Mouse (Mus musculus) left cerebral cortex, adult 18-20 months (tissue): Measurements from ENCODE around the gene Hnrnpll. TPM values are rescaled to one million over a fixed set of nuclear protein-coding genes. Genes with fewer than 3 reads are reported as not detected.
A peak's percentile ranks its signal among the peaks of the same experiment; 100 is the strongest.

ENCODE experiments used
- DNase-seq, 2 experiments: peaks; one replicate each; pipeline ENCODE4 v3.0.0; 2021 to 2022; ENCODE audit warnings: low spot score in 2 of 2, mixed read lengths in 1 of 2
- long read RNA-seq, 2 experiments: library from polyadenylated mRNA; stranded (forward); transcript quantifications; one replicate each; pipeline ENCODE4 v2.0.0; 2021
- total RNA-seq, 2 experiments: library from RNA; stranded (reverse); gene quantifications; 2 replicates each; pipeline ENCODE4 v1.2.3; 2021

Hnrnpll gene
- 10 to 100 TPM; 62.1 to 65.0 TPM for total RNA-seq
- long read RNA-seq, experiment 1, transcript Hnrnpll-205 (13 exons, 3,009 nt) = major isoform, 37 of 88 reads
- long read RNA-seq, experiment 1, transcript Hnrnpll-201 (13 exons, 3,116 nt) = minor isoform, 34 of 88 reads
- long read RNA-seq, experiment 1, transcript Hnrnpll-203 (14 exons, 2,742 nt) = minor isoform, 5 of 88 reads
- long read RNA-seq, experiment 1, partial matches to known transcripts = 5 of 88 reads
- long read RNA-seq, experiment 1, other reads (novel, unspliced or antisense) = 7 of 88 reads
- long read RNA-seq, experiment 2, transcript Hnrnpll-201 (13 exons, 3,116 nt) = minor isoform, 23 of 66 reads
- long read RNA-seq, experiment 2, transcript Hnrnpll-205 (13 exons, 3,009 nt) = major isoform, 32 of 66 reads
- long read RNA-seq, experiment 2, partial matches to known transcripts = 2 of 66 reads
- long read RNA-seq, experiment 2, other reads (novel, unspliced or antisense) = 8 of 66 reads

DNA sequence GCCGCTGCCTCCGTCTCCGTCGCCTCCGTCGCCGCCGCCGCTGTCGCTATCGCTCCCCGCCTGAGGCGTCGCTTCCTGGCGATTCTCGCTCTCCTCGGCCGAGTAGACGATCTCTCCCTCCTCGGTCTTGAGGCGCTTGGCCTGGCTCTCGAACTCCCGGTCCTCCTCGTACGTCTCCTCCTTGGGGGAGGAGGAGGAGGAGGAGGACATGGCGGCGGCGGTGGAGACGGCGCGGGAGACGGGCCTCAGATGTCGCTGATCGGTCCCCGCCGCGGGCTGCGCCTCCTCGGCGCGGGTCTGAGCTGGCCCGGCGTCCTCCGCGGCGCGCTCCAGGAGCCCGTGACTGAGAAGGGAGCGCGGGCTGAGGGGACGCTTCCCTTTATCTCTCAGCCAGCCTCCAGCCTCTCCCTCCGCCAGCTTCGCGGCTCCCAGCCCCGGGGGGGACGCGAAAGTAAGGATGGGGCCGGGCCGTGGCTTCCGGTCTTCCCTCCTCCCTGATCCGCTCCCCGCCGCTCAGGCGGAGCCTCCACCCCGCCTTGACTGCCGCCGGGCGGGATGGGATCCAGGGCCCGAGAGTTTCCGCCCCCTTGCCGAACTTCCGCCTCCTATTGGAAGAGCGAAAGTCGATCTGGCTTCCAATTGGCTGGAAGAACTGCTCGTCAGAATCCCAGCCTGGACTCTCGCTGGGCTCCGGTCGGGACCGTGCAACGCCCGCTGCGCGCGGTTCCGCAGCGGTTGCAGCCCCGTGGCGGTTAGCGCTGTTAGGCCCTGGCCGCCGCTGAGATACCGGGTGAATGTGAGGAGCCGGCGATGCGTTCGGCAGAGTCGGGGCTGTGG, at the start of gene Hnrnpll:
Gene Hnrnpll (minus strand): TSS at position 552 of the 837 bp plus-strand sequence.
- DNase-seq = peak; percentile 97

DNA sequence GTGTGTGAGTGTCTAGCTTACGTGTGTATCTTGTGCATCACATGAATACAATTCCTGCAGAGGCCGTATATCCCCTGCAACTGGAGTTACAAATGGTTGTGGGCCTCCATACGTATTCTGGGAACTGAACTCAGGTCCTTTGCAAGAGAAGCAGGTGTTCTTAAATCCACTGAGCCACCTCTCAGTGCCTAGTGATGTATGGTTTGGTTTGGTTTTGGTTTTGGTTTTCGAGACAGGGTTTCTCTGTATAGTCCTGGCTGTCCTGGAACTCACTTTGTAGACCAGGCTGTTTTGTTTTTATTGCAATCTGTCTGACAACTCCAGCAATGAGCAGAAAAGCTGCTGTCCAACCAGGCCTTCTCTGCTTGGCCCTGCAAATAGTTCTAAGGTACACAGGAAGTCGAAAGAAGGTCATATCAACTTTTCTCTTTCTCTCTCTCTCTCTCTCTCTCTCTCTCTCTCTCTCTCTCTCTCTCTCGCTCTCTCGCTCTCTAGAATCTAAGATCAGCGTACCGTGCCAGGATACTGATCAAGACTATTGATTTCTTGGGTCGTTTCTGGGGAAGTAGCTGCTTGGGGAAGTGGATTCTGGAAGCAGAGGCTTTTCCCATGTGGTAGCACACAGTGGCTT, 43.3 kb upstream of the Hnrnpll start:
- no peak for DNase-seq

DNA sequence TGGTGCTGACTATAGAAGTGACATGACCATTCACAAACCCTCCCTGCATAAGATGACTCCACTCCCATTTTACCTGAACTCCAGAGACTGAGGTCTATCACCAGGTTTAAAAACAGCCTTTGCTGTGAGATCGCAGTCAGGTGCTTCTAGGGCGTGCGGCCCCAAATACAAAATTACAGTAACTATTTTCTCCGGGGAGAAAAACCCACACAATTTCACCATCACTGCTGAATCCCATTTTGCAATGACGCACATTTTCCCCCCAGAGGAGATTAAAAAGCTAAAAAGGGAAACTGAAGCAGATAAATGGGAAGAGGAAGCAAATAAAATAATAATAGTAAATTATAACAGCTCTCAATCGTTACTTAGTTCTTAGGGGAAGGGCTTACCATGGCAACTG, 37.7 kb upstream of the Hnrnpll start:
- DNase-seq = no peak

DNA sequence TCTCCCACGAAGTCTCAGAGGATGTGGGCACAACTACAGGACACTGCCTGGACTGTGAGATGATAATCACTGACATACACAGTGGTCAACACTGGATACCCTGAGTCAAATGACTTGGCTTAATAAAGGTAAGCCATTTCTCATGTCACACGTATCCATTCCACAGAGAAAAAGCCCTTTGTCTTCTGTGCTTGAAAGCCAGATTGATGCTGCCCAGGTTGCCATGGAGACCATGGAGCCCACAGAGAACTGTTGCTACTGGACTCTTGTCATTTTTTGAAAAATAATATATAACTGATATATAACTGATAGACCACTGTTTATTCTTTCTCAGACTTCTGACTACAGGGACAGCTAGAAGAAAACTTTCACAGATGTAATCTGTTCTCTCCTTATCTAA, 35.1 kb upstream of the Hnrnpll start:
- DNase-seq = no peak

DNA sequence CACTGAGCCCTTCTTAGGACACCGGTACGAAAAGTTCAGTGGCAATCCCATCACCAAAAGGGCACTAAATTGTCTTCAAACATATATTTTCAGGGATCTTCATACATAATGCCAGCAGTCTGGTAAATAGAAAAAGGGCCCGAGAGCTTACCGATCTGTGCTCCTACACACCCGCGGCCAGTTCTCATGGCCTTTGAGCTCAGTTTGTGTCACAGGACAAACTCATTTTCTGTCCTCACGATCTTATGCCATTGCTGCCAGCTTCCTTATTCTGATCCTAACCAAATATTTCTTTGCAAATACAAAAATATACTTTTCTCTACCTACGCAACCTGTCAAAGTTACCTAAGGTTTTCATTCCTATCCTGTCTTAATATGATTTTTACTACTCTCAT, 34.6 kb upstream of the Hnrnpll start:
- DNase-seq = no peak

DNA sequence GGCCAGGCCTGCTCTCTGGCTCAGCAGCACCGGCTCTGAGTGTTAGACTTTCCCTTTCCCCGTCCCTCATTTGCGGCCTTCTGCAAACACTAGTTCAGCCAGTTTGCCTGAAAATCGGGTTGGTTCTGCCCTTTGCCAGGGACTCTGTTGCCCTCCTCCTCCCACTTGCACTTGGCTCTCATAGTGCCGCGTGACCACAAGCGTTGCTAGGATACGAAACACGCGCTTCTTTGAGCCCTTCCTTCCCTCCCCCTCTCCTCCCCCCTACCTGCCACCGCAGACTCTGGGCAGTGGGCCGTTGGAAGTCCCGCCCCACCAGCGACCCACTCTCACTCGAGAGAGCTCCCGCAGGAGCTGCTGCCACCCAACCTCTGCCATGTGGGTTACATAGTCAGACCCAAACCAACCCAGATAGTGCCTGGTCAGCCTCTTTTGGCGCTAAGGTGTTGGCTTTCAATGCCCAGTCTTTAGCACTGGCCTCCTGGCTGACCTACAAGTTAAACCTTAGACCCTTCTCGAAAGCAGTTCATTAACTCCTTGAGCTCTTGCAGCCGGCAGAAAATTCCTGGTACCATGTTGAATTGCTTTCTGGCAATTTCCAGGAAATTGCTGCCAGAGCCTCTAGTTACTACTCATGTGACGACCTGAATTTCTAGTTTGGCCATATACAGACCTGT, 34.0 kb upstream of the Hnrnpll start:
- peak; percentile 26 to 39 for DNase-seq

DNA sequence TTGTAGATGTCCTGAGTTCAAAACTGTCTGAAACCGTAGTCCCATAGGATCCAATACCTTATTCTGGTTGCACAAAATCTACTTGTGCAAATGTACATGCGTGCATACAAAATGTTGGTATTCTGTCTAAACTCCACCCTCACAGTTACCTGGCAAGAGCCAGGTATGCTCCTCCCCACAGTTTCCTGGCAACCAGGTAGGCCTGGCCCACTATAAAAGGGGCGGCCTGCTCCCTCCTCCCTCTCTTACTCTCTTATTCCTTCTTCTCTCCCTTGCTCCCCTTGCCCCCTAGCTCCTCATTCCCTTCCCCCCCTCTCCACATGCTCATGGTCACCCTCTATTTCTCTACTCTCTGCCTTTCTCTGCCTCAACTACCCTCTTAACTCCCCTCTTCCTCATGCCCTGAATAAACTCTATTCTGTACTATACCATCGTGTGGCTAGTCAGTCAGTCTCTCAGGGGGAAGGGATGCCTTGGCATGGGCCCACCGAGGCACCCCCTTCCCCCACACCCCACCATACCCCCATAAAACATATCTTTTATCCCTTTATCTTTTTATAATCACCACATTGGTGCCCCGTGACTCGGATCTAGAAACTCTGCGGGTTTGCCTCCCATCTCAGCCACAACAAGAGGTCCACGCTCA, 33.2 kb upstream of the Hnrnpll start:
- no peak for DNase-seq

DNA sequence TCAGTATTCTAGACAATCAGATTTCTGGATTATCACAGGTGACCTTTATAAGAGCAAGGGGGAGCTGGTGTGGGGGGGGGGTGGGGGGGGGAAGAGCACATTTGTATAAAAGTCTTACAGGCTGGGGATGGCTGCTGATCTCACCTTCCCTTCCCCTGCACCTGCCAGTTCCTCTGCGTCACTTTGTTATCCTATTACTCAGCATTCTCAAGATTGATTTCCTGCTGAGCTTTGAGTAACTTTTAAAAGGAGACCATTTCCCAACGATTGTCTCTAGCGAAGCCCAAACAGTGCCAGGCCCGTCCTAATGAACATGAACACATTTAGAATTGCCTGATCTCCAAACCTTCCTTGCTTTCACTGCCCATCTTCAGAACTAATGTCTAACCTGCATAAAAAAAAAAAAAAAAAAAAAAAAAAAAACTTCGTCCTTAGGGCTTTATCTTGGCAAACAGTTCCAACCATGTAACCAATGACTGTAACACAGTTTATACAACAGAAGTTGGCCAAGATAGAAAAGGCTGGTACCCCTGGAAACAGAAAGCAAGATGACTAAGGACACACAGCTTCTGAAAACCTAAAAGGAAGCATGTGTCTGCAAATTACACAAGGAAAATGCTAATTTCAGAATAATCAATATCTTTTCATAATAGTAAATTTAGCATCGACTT, 29.9 kb upstream of the Hnrnpll start:
- DNase-seq = no peak

DNA sequence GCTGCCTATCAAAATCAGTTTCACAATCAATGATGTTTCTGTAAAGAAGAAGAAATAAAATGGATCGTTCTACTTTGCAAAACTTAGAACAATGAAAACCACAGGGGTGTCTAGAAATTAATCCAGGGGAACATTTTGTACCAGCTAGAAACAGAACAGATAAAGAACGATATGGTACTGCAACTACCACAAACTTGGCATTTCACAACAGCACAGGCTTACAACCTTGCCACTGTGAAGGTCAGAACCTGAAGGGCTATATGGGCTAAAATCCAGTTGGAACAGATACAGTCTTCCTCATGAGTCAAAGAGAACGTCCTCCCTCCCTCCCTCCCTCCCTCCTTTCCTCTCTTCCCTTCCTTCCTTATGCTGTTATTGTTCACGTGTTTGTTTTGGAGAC, 28.4 kb upstream of the Hnrnpll start:
- no peak for DNase-seq

DNA sequence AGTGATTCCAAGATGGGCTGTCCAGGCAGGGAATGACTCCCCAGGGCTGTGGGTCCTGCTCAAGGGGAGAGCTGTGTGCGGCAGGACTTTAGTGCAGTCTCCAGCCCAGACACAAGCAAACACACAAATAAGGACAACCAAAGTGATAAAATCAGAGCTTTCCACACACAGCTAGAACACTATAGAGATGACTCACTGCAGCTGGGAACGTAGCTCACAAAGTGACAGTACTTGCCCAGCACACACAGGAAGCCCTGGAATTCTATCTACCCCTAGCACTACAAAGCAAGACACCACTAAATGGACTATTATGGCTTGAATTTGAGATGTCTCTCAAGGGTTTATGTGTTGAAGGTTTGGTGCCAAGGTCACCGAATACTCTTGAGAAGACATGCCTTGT, 26.0 kb upstream of the Hnrnpll start:
- no peak for DNase-seq

DNA sequence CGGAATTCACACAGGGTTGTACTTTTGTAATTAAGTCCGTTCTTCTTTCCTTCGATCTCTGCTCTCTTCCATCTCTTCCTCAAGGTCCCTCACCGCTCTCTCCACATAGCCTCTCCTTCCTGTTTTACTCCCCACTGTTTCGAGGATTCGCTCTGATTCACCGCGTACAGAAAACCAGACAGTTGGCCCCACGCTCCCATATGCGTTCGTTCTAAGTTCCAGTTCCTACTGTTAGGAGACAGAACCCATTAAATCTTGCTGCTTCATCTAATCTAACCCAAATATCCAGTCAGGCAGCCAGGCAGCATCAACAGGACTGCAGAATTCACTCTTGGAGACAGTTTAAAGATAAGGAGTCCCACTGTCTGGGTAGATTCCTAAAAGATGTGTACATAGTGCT, 24.5 kb upstream of the Hnrnpll start:
- DNase-seq = no peak

DNA sequence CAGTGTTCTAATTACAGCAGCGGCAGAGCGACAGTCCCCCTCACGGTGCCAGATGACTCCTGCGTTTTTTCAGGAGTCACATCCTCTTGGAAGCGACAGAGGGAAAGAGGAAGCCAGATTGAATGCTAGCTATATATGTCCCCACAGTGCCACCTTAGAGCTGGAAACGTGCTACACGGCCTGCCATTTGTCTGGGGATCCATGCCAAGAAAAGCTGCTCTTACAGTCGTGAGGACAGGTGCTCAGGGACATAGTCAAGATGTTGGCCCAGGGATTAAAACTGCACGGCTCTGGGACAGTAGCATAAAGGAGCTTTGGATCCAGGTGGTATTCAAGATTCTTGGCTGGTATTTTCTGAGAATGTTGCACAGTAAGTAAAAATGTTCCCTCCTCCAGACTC, 22.3 kb upstream of the Hnrnpll start:
- peak; percentile 59 to 65 for DNase-seq

DNA sequence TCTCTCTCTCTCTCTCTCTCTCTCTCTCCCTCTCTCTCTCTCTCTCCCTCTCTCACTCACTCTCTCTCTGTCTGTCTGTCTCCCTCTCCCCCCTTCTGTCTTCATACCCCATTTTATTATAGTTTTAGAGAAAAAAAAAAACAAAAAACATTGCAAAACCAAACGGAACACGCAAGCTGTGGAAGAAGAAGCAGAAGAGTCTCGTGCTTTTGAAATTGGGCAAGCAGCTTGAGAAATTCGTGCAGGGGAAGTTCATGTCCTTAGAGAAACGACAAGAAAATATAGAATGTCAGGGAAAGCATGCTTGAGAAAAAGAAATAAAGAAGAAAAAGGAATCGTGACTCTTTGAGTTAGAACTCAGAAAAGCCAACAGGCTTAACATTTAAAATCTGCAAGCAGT, 21.1 kb upstream of the Hnrnpll start:
- no peak for DNase-seq

DNA sequence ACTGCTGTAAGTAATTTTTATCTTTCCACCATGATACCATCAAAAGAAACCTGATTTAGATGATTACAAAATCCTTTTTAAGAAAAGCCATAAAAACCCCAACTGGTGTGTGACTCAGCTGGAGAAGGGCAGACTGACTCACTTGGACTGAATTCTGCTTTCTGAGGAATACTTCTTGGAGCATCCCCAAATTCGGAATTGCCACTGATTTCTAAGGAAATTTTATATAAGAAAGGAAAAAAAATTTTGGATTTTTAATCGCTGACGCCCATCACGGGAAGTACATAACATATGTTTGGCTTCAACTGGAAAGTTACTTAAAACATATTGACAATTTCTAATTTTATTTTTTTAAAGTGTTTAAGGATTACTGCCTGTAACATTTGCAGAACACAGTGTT, 16.6 kb upstream of the Hnrnpll start:
- DNase-seq = peak; percentile 24 to 41

DNA sequence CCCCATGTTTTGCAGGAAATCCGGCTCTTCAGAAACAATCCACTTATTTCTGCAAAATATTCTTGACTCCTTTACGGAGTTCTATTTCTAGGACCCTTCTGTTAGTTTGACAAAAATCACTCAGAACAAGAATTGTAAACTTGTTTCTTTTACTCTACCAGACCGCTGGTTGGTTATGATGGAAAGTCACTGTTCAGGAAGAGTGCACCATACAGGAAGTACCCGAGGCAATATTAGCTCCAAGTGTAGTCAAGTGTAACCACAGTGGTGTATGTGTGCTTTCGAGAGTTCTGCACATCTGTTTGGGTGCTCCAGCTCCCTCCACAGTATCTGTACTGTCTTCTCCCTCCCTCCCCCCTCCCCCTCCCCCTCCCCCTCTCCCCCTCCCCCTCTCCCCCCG, 5.1 kb upstream of the Hnrnpll start:
- DNase-seq = no peak

DNA sequence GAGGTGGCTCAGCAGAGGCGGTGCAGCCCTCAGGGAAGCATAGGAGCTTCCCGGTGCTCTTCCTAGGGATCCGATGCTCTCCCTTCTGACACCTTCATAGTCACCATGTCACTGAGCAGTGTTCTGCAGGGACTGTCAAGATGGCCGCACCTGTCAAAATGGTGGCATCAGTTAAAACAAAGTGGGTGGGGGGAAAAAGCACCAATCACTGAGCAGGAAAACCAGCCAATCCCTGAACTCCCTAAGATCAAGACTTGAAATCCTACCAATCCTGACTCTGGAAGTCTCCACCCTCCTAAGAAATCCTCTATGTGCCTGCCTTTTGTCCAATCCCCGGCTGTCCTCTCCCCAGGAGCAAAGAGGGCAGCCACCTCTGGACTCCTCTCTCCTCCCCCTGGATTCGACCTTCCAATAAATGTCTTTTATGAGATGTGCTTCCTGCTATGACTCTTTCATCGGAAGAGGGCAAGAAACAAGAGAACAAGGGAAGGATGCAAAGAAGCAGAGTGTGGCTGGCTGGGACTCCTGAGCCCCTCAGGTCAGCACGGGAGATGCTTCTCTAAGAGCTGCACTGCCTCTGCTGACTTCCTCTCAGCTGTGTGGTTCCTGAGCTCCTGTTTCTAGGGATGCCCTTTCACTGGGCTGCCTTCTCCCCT, 1.8 kb upstream of the Hnrnpll start:
- DNase-seq = no peak

DNA sequence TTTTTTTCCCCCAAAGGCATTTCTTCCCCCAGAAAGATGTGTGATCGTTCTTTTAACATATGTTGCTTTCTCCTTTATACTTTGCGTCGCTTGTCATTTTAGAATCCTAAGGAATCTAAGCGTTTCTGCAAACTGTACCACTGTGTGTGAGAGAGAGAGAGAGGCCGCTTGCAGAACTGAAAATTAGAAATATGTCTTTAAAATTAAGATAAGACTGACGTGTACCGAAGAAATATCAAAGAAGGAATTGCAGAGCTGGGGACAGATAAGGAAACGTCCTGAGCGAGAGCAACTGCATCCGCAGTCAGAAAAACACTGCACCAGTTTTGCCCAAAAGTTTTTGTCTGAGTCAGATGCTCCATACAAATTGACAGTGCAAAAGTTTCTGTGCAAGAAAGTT, 1.3 kb upstream of the Hnrnpll start:
- no peak for DNase-seq

DNA sequence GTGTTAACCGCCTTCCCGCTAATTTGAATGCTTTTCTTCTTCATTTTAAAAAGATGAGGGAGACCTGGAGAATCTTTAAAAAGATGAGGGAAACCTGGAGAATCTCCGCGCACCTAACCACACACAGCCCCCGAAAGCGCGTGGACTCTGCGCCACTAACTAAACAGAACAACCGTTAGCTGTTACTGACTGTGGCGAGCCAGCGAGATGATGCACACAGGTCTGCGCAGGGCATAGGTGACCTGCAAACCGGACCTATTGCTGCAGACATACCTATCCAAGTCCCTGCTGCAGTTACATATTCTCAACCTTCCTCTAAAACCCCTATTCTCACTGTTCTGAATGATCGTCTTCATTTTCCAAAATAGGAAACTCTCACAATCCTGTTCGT, 481 bp upstream of the Hnrnpll start:
- DNase-seq = peak in 1 of 2 experiments; percentile 19
